Mouse (Mus musculus) bone marrow, adult 2 months (tissue): ENCODE data around the gene Syp.

Experiments used
- CTCF ChIP-seq: fragments of 200-500 bp; IDR thresholded peaks from 2 replicates; pipeline ENCODE4 v1.5.1; 2011; ENCODE audit warnings: low read length, control low read depth; ENCODE audit not compliant: control insufficient read depth, insufficient read depth
- POLR2A ChIP-seq: fragments of 200-500 bp; IDR thresholded peaks from 2 replicates; pipeline ENCODE4 v1.6.1; 2011; ENCODE audit warnings: low read depth, mild to moderate bottlenecking, control low read depth, low read length, borderline replicate concordance; ENCODE audit not compliant: control insufficient read depth

GRCm38 (mm10) chrX:7690486-7690885, 52.2 kb downstream of the Syp start:
- TF ChIP-seq POLR2A (no peak), CTCF (no peak)
